Mouse (Mus musculus) small intestine, adult 2 months (tissue): ENCODE data around the gene Spsb1. TPM values are rescaled to one million over a fixed set of nuclear protein-coding genes. Genes with fewer than 3 reads are reported as not detected.
A peak's percentile ranks its signal among the peaks of the same experiment; 100 is the strongest.

Source experiments
- H3K27ac ChIP-seq: fragments of 200-500 bp; 2 replicates; pipeline ENCODE4 v1.5.1; 2012; ENCODE audit warnings: low read depth, low read length, control low read depth, inconsistent platforms; ENCODE audit not compliant: insufficient read depth
- H3K27me3 ChIP-seq: fragments of 200-500 bp; 2 replicates; pipeline ENCODE4 v1.6.1; 2012; ENCODE audit warnings: mild to moderate bottlenecking, moderate library complexity, low read length, inconsistent platforms; ENCODE audit not compliant: control insufficient read depth, insufficient read depth
- H3K36me3 ChIP-seq: fragments of 200-500 bp; 2 replicates; pipeline ENCODE4 v1.6.1; 2012; ENCODE audit warnings: mild to moderate bottlenecking, low read length, control low read depth, inconsistent platforms; ENCODE audit not compliant: control insufficient read depth, insufficient read depth
- H3K4me1 ChIP-seq: fragments of 200-500 bp; 2 replicates; pipeline ENCODE4 v1.6.1; 2012; ENCODE audit warnings: low read length, inconsistent platforms, mixed read lengths; ENCODE audit not compliant: control insufficient read depth, insufficient read depth, insufficient read length
- H3K4me3 ChIP-seq: fragments of 200-500 bp; 2 replicates; pipeline ENCODE4 v1.5.1; 2012; ENCODE audit warnings: low read depth, mild to moderate bottlenecking, control low read depth, inconsistent platforms, low read length, moderate library complexity
- CTCF ChIP-seq: fragments of 200-500 bp; IDR thresholded peaks from 2 replicates; pipeline ENCODE4 v1.5.1; 2012; ENCODE audit warnings: low read depth, mild to moderate bottlenecking, control low read depth, inconsistent platforms, low read length, moderate library complexity, mixed read lengths; ENCODE audit not compliant: insufficient replicate concordance, insufficient read length; ENCODE audit errors: extremely low read depth
- POLR2A ChIP-seq: fragments of 200-500 bp; IDR thresholded peaks from 2 replicates; pipeline ENCODE4 v1.6.1; 2012; ENCODE audit warnings: low read depth, mild to moderate bottlenecking, control low read depth, inconsistent platforms, low read length, moderate library complexity
- WGBS: fragments of 180-500 bp; shearing (Covaris S2); methylation state at CpG from one replicate; pipeline ENCODE4 v1.1.7; 2018; 5-methylcytosine and 5-hydroxymethylcytosine counted together
- polyA plus RNA-seq: library from polyadenylated mRNA; depleted of rRNA; stranded (reverse); fragments of >200 nt; gene quantifications from 2 replicates; pipeline ENCODE4 v1.2.3, GENCODE M21; 2012

Gene Spsb1
- polyA plus RNA-seq, 1 experiment = 27.3 TPM

- no peak for TF ChIP-seq POLR2A
- no peak for TF ChIP-seq CTCF
- Histone ChIP-seq H3K27me3 (no peaks in the 10 kb centered on the region), H3K4me1 (peaks cover 34% of the 10 kb centered on the region), H3K36me3 (no peaks in the 10 kb centered on the region), H3K4me3 (no peak overlapping the region), H3K27ac (peak overlapping the region; percentile 76)
- WGBS = 92% methylated on average over 5 of the region's 5 CpGs
Measured at GRCm38 (mm10) chr4:149891172-149891960, 63.5 kb downstream of the Spsb1 start.

- Histone ChIP-seq H3K4me3 (no peak overlapping the region), H3K36me3 (no peaks in the 10 kb centered on the region), H3K27me3 (no peaks in the 10 kb centered on the region), H3K27ac (peak overlapping the region; percentile 76), H3K4me1 (peaks cover 34% of the 10 kb centered on the region)
- 76% methylated on average over 8 of the region's 8 CpGs for WGBS
- no peak for TF ChIP-seq POLR2A
- no peak for TF ChIP-seq CTCF
Measured at GRCm38 (mm10) chr4:149890551-149890950, 64.3 kb downstream of the Spsb1 start.

GRCm38 (mm10) chr4:149889851-149890250 is 65.0 kb downstream of the Spsb1 start:
- H3K27me3 ChIP-seq = no peaks in the 10 kb centered on the region
- 23% methylated on average over 13 of the region's 13 CpGs for WGBS
- no peak overlapping the region for H3K4me3 ChIP-seq
- TF ChIP-seq POLR2A (no peak), CTCF (no peak)
- H3K4me1 ChIP-seq = peaks cover 34% of the 10 kb centered on the region
- peak overlapping the region; percentile 76 for H3K27ac ChIP-seq
- no peaks in the 10 kb centered on the region for H3K36me3 ChIP-seq

- Histone ChIP-seq H3K4me1 (peaks cover 27% of the 10 kb centered on the region), H3K36me3 (no peaks in the 10 kb centered on the region), H3K27ac (peak overlapping the region; percentile 63), H3K27me3 (no peaks in the 10 kb centered on the region), H3K4me3 (no peak overlapping the region)
- 70% methylated on average over 20 of the region's 20 CpGs for WGBS
- TF ChIP-seq POLR2A (no peak), CTCF (no peak)
Measured at GRCm38 (mm10) chr4:149888736-149889470, 65.9 kb downstream of the Spsb1 start.

GRCm38 (mm10) chr4:149888156-149888555 is 66.7 kb downstream of the Spsb1 start:
- TF ChIP-seq CTCF (no peak), POLR2A (no peak)
- no peaks in the 10 kb centered on the region for H3K36me3 ChIP-seq
- 0 out of 2 replicates have a peak overlapping the region, but pooled peaks have one; percentile 3 for H3K27ac ChIP-seq
- H3K4me3 ChIP-seq = no peak overlapping the region
- no peaks in the 10 kb centered on the region for H3K27me3 ChIP-seq
- peaks cover 24% of the 10 kb centered on the region for H3K4me1 ChIP-seq
- WGBS = 85% methylated on average over 5 of the region's 5 CpGs

- 52% methylated on average over 18 of the region's 18 CpGs for WGBS
- Histone ChIP-seq H3K4me3 (no peak overlapping the region), H3K27ac (no peak overlapping the region), H3K27me3 (no peaks in the 10 kb centered on the region), H3K36me3 (no peaks in the 10 kb centered on the region), H3K4me1 (peaks cover 19% of the 10 kb centered on the region)
- no peak for TF ChIP-seq POLR2A
- no peak for TF ChIP-seq CTCF
Measured at GRCm38 (mm10) chr4:149886298-149887271, 68.3 kb downstream of the Spsb1 start.

- Histone ChIP-seq H3K4me3 (no peak overlapping the region), H3K27ac (no peak overlapping the region), H3K36me3 (no peaks in the 10 kb centered on the region), H3K4me1 (peaks cover 14% of the 10 kb centered on the region), H3K27me3 (no peaks in the 10 kb centered on the region)
- TF ChIP-seq CTCF (no peak), POLR2A (no peak)
- 57% methylated on average over 10 of the region's 10 CpGs for WGBS
Measured at GRCm38 (mm10) chr4:149883990-149884389, 70.9 kb downstream of the Spsb1 start.
